Mouse (Mus musculus): Measurements from ENCODE around the gene Tmem221. TPM values are rescaled to one million over a fixed set of nuclear protein-coding genes. Genes with fewer than 3 reads are reported as not detected.
A peak's percentile ranks its signal among the peaks of the same experiment; 100 is the strongest.

Gene Tmem221
- 1 to 10 TPM; 1.7 to 3.5 TPM for total RNA-seq (2021)
- long read RNA-seq, experiment 1, partial matches to known transcripts: 0 of 2 reads
- long read RNA-seq, experiment 1, other reads (novel, unspliced or antisense): 2 of 2 reads
- long read RNA-seq, experiment 2, partial matches to known transcripts: 0 of 2 reads
- long read RNA-seq, experiment 2, other reads (novel, unspliced or antisense): 0 of 2 reads

DNA sequence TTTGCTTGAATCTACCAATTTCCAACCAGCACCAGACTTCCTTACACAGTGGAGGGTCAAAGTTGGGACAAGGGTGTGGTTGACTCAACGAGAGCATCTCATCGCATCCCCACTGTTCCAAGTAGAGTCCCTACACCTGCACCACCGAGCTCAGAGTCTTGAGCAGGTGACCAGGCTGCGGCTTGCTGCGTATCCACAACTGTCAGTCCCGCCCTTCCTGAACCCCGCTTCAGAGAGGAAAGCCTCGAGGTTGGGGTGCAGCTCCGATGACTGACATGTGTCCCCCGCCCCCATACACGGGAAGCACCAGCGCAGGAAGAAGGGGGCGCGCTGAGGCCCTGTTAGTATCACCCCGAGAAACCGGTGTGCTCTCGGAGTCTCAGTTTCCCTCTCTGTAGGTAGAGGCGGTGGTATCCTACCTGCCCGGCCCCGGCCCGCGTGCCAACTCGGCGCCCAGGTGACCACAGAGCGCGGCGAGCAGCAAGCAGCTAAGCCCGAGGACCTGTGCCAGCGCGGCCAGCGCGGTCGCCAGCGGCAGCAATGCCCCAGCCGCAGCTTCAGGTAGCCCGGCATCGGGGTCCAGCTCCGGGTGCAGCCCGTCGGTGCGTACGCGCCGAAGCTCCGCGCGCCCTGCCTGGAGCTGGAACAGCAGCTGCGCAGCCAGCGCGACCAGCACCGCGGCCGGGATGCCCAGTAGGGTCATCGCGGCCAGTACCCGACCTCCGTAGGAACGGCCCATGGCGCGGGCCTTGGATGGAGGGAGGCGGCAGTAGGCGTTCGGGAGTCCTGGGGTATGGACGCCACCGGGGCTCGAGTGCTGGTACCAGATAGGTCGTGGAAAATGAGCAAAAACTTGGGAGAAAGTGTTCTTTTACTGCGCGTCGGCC is at the start of gene Tmem221:
Gene Tmem221 (minus strand): TSS at position 801 of the 887 bp plus-strand sequence.
- DNase-seq: no peak

DNA sequence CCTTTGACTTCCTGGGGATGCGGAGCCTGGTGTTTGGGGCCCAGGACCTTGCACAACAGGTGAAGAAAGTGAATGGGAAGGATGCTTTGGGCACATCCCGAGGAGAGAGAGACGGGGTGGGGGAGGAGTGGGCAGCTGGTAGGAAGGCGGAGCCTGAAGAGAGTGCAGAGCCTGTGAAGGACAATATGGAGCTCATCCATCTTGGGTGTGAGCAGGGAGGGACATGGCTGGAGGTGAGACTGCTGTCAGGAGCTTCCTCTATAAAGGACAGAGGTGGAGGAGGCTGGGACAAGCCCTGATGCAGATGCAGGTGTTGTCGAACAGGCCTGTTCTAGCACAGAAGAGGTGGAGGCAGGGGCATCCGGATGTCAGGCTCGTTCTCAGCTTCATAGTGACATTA is 45.4 kb upstream of the Tmem221 start:
- no peak for DNase-seq

DNA sequence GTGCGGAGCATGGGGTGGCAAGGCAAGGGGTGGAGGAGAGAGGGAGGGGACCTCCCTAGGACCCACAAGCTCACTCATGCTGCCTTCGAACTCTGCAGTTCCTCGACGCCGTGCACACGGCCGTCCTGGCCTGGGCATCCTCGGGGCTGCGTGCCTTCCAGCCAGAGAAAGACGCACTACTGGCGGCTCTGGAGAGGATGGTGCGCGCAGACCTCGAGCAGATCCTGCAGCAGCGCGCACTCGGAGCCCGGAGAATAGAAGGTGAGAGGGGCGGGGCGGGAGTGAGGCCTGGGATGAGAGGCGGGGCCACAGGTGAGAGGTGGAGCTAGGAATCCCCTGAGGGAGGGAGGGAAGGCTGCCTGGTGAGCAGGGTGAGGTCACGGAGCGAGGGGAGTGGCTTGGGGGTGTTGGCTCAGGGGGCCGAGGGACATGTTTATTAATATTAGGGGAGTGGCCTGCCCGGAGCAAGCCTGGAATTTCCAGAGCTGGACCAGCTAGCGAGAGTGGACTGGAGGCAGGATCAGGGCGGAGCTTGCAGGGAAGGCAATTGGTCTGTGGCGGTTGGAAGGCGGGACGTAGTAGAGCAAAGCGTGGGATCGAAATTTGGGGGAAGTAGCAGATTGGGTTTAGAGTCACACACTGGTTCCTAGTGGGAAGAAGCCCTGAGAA is 44.1 kb upstream of the Tmem221 start:
- DNase-seq: peak; percentile 77

DNA sequence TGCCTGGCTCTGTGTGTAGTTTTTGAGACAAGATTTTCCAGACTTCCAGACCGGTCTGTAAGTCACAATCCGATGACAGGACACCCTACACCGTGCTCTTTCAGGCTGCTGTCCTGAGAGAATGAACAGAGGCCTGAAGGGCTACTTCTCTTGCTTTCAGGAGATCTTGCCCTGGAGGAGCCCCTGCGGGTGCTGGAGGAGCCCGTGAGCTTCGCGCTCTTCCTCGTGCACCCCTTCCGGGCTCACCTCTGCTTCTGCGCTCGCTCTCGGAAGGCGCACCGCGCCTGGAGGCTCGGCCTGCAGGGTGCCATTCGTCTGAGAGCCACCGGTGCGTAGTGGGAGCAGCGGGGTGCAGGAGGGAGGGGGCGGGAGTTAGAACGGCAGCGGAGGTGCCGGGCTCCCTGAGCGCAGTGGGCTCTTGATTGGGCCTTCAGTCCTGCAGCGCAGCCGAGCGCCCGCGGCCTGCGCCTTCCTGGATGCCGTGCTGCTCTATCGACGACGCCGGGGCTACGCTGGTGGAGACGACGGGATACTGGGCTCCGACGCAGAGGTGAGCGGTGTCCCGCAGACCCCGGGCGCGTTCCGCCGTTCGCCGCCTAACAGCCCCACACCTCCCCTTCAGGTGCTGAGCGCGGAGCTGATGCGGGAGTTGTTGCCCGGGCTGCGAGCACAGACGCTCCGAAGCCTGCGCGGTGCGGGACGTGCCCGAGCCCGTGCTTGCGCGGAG is 43.4 kb upstream of the Tmem221 start:
- DNase-seq: no peak

DNA sequence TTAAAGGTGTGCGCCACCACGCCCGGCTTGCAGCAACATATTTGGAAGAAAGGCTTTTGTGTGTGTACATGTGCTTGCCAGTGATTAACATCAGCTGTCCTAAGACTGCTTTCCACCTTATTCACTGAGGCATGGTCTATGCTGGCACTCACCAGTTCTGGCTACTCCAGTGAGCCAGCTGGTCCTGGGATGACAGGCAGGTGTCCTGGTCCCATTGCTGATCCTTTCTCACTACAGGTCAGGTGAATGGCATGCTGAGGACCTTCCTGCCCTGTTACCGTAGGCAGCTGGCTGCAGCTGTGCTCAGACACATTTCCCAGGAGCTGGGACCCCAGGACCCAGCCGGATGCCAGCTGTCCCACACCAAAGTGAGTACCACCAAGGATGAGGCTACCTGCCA is 40.2 kb upstream of the Tmem221 start:
- no peak for DNase-seq

DNA sequence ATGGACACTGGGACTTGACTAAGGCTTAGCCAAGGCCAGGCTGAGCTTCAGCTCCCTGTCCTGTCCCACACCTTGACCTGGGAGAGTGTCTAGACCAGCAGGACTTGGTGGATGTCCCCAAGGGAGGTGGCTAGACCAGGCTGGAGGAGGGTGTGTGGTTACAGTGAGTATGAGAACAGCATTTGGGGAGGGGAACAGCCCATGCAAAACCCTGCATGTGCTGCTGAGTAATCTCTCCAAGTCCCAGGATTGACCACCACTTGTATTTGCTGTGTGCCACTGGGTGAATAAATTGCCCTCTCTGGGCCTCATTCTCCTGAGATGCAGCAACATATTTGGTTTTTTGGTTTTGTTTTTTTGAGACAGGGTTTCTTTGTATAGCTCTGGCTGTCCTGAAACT is 39.7 kb upstream of the Tmem221 start:
- no peak for DNase-seq

DNA sequence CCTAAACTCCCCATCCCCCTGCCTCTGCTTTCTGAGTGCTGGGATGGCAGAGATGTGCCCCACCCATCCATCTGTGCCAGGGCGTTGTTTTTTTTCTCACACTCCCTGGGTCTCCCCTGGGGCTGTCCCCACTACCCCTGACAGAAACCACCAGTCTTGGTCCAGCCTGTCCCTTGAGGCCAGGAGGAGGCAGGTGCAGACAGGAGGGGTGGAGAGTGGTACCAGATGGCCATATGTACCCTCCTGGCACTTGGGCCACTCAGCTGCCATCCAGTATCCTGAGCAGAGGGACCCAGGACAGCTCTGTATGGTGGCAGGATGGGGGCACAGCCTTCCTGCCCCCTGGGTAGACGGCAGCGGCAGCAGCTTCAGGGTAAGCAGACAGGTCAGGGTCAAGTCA is 38.8 kb upstream of the Tmem221 start, which contains the start of gene Fam129c:
Gene Fam129c (plus strand): TSS at position 198 of the 400 bp plus-strand sequence.
- no peak for DNase-seq

DNA sequence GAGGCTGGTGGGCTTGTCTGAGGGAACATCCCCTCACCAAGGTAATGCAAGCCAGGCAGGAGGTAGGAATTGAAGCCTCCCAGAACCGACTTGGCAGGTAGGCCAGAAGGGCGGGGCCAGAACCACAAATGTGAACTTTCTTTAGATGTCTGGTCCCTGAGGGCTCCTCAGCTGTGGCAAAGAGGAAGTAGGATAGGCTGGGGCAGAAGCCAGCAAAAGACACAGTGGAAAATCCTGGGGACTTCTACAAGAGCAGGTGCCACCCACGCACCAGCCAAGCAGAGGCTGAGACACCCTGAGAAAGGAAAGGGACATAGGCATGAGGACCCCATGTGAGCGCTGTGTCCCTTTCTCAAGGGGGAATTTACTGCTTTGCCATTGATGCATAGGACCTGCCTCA is 38.1 kb upstream of the Tmem221 start:
- no peak for DNase-seq

DNA sequence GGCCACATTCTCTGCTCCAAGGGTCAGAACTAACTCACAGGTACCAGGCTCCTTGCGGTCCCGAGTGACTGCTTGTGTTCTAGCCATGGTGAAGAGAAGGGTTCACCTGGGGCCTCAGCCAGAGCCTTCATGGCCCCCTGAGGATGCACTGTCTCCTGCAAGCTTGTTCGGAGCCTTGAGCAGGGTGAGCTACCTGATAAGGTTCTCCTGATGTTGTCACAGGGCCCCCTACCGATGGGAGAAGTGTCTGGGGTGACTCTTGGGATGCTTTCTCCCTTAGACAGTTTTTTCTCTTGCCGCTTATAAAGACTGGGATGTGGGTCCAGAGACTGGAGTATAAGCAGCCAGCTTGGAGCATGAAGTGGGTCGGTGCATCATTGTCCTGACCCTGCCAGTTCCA is 37.7 kb upstream of the Tmem221 start:
- no peak for DNase-seq

DNA sequence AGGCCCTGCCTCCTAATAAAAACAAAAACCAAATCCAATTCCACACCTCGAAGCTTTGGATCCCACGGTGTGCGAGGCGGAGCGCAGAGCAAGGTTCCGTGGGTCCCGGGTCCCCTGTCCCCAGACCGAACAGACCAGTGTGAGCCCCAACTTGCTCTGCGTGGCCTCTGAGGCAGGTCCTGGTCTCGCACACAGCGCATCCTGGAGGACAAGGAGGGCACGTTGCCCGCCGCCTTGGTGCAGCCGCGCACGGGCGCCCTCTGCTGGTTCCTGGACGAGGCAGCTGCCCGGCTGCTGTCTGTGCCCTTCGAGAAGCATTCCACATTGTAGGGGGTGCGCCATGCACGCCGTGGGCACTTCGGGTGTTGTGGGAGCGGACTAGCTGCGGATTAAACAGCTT is 37.2 kb upstream of the Tmem221 start:
- DNase-seq: peak; percentile 95

DNA sequence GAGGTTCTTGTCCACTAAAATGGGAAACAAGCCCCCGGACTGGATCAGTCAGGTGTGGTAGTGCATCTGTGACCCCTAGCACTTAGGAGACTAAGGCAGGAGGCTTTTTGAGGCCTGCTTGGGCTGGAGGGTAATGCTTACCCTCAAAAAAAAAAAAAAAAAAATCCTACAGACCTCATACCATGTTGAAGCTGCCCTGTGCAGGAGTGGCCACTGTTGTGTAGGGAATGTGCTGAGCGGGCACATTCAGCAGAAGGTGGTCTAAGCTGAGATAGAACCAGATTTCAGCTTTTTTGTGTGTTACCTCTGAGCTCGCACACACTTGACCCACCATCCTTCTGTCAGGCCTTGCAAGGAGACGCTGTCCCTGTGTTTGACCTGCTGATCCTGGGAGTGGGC is 35.7 kb upstream of the Tmem221 start:
- DNase-seq: no peak

DNA sequence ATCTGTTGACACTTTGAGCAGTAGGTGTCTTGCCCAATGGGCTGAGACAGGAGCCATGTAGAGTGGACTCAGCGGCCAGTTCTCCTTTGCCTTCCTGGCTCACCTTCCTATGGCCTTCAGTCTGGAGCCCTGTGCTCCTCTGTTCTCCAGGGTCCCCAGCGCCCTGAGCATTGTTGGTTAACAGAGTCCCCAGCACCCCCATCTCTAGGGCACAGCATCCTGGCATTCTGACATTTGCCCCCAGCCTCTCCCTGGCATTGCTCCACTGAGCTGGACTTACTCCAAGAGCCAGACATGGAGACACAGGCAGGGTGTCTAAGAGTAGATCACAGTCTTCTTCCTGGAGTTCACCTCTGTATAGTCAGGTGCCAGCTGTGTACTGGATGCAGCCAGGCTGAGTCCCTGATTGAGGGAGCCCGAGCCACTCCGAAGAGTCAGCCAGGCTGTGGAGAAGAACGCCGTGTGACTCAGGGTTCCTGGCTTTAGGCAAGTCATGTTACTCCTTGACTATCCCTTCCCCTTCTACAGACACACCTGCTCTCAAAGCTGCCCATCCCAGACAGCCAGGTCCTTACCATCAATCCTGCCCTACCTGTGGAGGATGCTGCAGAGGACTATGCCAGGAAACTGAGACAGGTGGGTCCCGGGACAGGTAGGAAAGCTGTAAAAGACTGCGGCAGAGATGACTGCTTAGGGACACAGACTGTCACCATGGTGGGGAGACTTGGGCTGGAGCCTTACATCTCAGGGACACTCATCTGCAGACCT is 35.1 kb upstream of the Tmem221 start:
- DNase-seq: peak; percentile 55

DNA sequence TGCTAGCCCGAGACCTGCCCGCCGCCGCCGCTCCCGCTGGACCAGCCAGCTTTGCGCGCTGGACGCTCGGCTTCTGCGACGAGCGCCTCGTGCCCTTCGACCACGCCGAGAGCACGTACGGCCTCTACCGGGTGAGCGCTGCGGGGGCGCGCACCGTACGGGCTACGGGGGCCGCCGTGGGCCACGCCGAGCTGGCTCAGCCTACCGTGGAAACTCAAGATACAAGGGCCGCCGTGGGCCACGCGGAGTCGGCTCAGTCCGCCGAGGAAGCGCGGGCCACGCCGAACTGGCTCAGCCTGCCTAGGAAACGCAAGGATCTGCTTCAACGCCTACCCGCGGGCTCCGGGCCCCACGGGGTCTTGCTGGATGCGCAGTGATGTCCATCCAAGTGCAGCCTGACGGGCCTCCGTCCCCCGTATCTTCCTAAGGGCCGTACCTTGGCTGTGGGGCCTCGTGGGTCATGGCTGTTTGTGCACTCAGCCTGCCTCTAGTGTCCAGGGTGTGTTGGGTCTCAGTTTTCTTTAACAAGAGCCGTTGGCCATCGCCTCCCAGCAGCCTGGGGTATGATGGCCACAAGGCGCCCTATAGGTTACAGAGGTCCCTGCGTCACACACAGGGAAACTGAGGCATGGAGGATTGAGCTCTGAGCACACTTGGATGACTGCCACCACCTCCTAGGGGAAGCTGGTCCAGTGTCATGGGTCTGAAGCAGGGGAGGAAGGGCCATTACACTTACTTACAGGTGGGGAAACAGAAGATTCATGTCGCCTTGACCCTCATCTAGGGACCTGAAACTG is 33.9 kb upstream of the Tmem221 start:
- DNase-seq: peak; percentile 85

DNA sequence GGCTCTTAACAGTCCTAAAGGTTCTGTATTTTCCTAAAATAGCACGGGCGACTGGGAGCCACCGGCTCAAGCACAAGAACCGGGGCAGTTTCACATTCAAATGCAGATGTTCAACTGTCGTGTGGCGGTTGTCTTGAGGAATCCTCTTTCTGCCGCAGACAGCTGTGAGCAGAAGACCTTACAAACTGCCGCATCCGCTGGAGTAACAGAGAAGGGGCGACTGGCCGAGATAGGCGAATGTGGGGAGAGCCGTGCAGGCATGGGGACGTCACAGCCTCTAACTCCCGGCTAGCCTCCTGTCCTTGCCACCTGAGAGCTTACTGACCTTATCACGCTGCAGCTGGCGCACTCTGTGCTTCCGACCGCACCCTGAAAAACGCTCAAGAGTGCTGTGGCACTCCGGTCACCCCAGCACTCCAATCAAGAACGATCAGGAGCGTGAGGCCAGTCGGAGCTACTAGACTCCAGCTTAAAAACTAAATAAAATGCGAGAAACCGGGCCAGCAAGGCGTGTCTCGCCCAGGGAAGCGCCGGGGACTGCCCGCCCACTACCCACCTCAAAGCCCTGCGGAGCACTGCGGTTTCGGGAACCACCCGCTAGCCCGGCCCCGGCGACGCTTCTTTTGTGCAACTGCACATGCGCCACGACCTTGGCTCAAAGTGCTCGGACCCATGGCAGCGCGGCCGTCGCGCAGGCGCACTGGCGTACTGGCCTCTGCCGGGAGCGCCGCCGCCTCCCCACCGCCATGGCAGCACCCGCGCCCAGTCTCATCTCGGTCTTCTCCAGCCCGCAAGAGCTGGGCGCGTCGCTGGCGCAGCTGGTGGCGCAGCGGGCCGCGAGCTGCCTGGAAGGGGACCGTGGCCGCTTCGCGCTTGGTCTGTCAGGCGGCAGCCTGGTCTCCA is 33.1 kb upstream of the Tmem221 start, which contains the start of gene Pgls:
Gene Pgls (plus strand): TSS at position 706 of the 903 bp plus-strand sequence.
- peak; percentile 98 for DNase-seq

DNA sequence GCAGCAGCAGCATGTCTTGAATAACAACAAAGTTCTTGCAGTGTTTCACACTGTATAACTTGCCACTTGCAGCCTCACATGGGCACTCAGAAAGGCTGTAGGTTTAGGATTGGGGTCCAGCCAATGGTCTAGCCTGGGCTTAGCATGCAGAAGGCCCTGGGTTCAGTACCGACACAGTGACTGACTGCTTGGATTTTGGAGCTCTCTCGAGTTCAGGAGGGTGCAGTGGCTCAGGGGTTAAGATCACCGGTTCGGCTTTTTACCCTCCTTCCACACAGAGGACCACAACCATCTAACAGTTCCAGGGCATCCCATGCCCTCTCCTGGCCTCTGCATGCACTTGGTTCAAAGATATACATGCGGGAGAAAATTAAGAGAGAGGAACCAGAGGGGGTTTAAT is 32.3 kb upstream of the Tmem221 start:
- no peak for DNase-seq

DNA sequence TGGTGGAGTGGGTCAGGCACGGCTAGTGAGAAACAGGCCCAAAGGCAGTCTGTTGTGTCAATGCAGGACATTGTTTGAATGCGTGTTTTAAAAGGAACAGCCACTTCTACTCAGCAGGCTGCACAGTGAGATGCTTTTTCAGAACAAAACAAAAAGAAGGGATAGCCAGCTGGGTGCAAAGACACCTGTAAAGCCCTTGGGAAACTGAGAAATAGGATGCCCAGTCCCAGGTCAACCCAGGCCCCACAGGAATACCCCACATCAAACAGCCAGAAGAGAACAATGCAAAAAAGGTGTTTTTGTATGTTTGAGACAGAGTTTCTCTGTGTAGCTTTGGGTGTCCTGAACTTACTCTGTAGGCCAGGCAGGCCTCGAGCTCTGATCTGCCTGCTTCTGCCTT is 30.1 kb upstream of the Tmem221 start:
- no peak for DNase-seq

DNA sequence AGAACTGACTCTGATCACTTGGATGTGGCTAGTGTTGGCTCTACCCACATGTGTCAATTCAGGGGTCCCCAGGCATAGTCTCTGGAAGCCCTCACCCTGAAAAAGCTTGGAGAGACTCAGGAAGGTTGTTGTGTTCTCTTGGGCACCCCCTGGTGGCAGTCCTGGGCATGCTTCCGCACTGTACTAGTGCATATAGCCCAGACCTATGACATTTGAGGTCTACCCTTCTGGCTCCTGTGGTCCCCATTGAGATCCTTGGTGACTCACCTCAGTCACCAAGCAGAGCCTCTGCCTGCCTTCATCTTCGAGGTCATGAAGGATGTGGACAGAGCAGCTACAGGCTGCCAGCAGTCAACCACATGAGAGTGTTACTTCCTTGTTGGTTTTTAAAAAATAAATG is 28.2 kb upstream of the Tmem221 start:
- DNase-seq: peak; percentile 68

DNA sequence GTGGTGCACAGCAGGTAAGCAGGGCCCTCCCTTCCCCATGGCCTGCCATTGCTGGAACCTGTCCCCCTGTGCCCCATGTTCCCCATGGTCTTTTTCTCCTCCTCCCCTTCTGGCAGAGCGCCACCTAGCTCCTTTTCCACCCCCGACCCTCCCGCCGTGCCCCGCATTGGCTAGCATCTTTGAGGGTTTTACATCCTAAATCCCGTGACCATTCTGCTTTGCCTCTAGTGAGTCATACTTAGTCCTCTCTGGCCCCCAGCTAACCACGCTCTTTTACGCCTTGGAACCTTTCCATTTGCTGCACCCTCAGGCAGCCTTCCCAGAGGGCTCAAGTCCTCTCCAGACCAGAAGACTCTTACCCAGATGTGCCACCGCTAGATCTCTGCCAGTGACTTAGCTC is 21.5 kb upstream of the Tmem221 start:
- DNase-seq: no peak

DNA sequence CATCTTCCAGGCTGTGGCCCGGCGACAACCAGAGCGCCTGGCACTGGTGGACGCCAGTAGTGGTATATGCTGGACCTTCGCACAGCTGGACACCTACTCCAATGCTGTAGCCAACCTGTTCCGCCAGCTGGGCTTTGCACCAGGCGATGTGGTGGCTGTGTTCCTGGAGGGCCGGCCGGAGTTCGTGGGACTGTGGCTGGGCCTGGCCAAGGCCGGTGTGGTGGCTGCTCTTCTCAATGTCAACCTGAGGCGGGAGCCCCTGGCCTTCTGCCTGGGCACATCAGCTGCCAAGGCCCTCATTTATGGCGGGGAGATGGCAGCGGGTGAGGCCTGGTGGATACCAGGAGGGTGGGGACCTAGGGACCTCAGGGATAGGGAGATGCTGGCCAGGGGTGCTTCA is 20.8 kb upstream of the Tmem221 start:
- DNase-seq: peak; percentile 83

DNA sequence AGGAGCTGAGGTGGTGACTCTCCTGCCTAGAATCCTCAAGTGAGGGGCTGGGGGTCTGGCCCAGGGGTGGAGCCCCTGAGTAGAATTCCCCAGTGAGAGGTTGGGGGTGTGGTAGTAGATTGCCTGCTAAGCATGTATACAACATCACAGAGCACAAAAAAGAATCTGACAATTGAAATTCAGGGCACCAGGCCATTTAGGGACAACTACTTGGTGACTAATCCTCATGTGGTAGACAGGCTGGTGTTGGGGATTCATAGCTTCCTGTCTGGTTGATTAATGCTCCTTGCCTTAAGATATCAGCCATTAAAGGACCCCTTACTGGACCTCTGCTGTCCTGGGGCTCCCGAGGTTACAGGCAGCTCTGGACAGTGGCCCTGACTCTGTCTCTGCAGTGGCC is 20.3 kb upstream of the Tmem221 start:
- DNase-seq: no peak

Data from adrenal gland, postnatal 10 days (tissue).